Mouse (Mus musculus) kidney, postnatal 10 days (tissue): ENCODE results near the gene Ica1.

ENCODE experiments used
- DNase-seq: peaks from one replicate; pipeline ENCODE4 v3.0.0; 2021; ENCODE audit warnings: mixed read lengths

Ica1 gene

DNA sequence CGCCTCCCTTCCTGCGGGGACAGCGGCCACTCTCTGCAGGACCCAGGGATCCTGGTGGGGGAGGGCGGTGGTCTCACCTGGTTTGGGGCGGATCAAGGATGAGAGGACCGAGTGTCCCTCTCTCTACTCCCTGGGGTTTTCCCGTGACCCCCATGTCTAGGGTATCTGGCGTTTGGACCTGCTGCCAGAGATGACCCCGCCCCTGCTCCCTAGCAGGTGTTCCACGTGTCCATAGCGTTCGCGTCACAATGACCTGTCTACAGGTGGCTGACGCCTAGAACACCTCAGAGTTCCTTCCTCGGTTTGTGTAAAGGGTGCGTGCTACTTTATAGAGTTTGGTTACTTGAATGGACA, at the start of gene Ica1:
Gene Ica1, minus strand, starts transcription at position 193 of the 354 bp plus-strand sequence.
- DNase-seq: no peak

DNA sequence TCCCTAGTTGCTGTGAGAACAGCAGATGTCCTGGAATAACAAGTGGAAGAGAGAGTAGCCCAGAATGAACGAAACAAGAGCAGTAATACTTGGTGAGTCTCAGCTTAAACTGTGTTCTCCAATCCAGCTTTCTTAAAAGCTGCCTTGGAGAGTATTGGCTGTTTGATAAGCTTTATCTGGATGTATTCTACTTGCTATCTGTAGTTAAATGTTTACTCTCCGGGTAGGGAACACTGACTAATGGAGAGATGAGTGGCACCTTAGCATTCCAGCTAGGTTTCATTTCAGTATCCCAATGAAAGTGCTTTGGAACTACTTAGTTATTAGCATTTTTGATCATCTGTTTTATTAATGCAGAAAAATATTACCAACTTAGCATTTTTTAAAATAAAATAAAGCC, 41.6 kb upstream of the Ica1 start:
- no peak for DNase-seq

DNA sequence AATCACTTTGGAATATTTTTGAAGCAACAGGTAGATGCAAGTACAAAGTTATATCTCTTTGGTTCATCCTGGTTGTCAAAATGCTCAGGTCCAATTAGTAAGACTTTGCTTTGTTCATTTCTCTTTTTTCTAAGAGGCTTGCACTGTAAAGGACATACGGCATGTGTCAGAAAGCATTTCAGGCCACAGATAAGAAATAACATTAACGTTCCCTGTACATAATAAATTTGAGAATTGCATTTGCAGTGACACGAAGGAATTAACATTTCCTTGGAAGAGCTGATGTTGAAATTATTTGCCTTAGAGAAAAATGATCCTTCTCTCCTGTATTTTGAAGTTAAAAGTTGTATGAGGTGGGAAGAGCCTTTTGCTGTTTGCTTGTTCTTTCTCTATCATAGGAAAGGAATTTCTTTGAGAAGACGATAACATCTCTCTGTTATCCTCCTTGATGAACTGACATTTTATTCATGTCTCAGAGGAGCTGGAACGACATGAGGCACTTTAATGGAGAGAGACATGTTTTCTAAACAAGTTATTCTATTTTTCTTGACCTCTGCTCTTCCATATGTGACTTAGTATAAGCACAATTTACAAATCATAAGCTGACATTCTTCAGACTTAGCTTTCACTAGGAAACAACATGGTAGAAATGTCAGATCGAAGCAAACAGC, 36.2 kb upstream of the Ica1 start:
- DNase-seq: no peak

DNA sequence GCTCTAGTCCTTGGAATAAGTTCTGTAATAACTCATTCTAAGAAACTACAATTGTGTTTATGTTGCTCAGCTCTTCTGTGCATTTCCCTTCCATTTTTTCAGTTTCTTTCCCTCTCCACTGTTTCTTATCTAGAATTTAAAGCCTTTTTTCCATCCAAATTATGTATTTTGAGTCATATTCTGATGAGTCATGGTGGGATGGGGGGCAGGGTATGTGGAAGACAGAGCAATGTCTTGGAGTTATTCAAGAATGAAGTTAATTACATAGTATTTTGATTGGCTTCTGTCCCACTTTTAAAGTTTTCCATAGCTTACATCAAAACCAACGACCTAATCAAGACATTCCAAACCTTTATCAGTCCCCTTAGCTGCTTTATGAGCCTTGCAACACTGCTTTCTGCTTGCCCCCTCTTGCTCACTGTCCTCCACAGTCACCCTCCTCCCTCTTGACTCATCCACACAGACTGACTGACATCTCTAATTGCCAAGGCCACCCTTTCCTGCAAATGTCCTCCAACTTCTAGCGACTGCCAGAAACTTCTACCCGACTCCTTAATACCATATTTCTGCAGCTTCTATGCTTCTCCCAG, 24.4 kb upstream of the Ica1 start:
- peak; percentile 12 for DNase-seq

DNA sequence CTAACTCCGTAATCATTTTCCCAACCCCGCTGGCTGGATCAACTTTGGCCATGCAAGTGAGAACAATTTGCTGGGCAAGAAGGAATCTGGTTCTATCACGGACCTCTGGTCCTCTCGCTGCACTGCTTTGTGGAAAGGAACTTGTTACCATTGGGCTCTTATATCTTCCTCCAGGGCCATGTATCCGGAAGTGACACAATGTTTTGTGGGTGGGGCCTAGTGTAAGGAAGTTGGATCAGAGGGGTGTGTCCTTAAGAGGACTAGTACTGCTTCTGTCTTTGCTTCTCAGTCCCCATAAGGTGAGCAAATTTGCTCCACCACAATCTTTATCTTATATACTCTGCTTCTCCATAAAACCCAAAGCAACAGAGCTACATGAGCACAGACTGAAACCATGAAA, 14.1 kb upstream of the Ica1 start:
- no peak for DNase-seq

DNA sequence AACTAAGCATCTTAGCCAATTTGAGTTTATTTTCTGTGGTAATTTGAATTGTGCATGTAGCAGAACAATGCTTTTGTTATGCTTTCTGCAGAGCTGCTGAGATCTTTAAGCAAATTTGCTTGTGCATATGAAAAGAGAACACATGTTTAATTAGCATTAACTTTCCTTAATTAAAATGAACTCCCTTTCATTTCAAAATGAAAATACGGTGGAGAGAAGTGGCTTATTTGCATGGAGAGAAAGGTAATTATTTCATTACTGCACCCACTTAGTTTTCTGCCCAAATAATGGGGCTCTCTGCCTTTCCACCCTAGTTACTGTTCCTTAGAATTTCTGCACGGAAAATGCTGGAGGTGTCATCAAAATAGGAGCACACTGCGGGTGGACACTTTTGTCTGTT, 13.5 kb upstream of the Ica1 start:
- no peak for DNase-seq

DNA sequence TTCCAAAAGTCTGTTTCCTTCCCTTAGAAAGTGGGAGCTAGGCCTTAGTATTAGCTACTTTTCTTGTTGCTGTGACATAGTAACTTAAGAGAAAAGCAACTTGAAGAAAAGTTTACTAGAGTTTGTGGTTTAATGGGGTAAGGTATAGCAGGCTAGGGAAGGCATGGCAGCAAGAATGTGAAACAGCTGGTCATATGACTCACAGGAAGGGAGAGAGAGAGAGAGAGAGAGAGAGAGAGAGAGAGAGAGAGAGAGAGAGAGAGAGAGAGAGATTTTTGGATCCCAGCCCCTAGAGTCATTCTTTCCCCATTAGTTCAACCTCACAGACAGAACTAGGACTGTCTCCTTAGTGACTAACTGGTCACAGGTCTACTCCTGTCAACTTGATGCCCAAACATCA, 2.3 kb upstream of the Ica1 start:
- no peak for DNase-seq

DNA sequence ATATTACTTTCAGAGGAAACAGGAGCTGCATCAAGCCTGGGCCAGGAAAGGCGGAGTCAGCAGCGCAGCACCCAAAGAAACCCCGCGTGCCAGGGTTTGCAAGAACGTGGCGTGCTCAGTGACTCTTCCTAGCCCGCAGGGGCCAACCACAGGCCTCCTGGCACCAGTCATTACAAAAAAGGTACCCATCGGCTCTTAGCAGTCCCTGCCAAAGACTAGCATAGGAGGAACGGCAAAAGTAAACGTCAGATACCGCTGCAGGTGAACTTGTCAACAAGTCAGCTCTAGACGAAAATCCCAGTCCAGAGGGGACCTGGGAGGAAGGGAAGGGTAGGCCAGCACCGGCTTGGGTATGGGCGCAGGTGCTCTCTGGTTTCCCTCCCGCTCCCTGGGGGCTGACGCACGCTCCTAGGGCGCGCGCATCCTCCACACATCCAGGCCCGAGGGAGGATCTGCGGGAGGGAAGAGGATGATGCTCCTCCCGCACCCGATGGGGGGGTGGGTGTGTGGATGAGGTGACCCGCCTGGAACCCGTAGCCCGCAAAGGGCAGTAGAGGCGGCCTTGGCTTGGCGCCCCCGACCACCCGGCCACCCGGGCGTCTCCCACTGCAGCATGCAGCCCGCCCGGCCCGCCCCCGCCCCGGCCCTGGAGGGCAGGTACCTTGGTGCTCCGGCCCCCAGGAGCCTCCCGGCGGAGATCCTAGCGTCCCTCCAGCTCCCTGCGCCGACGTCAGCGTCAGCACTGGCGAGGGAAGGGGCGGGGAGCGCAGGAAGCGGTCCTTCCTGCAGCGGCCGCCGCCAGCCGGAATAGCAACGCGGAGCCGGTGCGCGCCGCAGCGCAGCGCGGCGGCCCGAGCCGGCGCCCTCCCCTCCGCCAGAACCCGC, 635 bp downstream of the Ica1 start:
- peak; percentile 85 for DNase-seq

DNA sequence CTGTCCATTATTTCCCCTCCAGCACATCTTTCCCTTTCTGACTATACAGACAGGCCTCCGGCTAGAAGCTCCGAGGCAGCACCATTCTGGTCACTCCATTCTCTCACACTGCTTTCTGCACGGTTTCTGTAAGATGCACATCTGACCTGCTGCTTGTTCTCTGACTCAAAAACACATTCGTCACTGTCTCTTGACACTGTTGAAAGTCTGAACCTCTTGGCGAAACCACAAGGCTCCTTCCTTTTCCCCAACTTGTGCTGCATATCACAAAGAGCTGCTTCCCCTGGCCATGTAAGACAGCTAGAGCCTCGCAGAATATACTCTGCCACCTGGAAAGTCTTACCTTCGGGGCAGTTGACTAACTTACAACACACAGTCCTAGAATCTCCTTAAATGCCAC, 6.7 kb downstream of the Ica1 start:
- DNase-seq: no peak

DNA sequence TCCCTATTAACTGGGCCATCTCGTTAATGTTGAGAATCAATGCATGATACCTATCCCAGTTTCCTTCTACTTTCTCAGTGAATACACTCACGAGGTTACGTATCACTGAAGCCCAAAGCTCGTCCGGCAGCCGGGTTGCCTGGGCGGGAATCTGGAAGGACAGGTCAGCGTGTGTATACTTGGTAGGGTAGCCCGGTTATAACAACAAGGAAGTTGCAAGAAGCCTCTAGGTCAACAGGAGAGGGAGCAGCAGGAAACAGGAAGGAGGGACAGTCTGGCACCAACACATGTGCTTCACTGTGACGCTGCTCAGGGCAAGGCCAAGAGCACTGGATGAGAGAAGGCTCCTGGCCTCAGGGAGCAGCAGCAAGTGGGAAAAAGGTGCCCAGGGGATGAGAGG, 7.9 kb downstream of the Ica1 start:
- DNase-seq: peak; percentile 36

DNA sequence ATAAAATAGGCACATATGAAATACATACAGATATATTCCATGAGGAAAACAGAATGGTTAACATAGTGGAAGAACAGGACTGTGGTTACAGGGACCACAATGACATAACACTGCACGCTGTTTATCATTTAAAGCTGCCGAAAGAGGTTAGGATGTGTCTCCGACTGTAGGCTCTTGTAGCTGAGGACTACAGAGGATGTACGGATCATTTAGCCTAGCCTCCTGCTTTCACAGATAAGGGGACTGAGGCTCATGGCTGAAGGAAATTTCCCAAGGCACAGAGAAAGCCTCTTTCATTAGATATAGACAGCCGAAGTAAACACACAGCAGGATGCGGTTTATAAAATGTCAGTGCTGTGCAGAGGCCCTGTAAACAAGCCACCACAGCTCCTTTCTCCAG, 8.5 kb downstream of the Ica1 start:
- DNase-seq: no peak

DNA sequence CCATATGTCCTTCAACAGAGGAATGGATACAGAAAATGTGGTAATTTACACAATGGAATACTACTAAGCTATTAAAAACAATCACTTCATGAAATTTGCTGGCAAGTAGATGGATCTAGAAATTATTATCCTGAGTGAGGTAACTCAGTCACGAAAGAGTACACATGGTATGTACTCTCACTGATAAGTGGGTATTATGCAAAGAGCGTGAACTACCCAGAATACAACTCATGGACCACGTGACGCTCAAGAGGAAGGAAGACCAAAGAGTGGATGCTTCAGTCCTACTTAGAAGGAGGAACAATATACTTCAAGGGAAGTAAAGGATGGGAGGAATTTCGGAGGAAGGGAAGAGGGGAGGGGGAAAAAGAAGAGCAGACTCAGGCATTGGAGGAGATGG, 11.6 kb downstream of the Ica1 start:
- no peak for DNase-seq

DNA sequence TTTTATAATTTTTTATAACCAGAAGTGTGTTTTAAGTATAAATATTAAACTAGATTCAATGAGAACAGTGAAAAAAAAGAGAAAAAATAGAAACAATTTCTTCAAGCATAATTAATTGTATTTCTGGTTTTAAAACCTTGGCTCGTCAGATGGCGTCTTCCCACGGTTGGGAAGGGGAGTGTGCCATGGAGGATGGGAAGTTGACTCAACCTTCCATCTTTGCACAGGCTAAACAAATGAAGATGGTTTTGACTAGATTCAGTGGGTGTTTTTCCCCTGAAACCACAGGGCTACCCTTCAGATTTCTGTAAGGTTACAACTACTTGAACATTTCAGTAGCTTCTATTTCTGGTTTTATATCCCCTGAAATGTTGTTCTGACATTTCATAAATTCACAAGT, 12.5 kb downstream of the Ica1 start:
- DNase-seq: no peak

DNA sequence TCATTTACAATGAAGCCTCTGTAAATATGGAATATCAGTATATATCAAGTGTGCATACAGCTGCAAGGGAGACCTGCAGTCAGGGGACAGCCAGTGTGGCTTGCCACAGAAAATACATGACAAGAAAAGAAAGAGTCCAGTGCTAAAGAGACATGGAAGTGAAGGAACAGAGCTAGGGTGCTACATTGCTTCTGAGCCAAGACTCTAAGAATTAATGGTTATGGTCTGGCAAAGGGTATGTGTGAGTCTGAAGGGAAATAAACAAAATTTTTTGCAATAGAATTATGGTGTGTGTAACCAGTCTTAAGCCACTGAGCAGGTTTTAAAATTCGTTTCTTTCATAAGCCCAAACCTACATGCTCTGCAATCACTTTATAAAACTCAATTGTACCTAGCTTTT, 13.2 kb downstream of the Ica1 start:
- no peak for DNase-seq

DNA sequence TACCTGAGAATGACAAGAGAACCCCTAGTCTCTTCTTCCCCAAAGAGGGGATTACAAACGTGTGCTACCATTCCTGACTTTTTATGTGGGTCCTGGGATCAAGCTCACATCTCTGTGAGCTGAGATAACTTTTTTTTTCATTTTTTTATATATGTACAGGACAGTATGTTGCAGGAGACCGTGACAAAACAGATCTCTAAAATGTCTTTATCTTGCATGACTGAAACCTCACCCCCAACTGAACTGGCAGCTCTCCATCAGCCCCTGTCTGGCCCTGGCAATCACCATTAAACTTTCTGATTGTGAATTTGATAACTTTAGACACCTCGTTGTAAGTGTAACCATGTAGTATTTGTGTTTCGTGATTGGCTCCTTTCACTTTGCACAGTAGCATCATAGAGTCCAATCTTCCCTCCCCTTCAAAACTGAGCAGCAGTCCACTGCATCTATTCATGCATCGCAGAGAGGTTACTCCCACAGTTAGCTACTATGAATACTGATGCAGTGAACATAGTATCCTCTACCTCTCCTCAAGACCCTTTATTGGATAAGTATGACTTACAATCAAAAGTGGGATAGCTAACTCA, 17.5 kb downstream of the Ica1 start:
- no peak for DNase-seq

DNA sequence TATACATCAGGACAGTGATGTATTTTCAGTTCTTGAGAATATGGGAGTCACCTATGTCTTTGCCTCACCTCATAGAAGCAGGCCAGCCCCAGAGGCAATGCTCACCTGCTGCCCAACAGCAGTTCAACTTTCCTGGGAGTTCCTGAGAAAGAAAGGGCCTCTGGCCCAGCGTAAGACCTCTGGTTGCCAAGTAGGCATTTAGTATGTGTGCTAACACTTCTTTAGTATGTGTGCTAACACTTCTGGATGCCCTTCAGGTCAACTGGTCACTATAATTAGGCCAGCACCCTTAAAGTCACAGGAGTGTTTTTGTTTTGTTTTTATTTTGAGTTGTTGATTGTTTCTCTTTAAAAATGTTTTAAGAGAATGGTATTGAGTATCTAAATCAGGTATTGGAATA, 18.4 kb downstream of the Ica1 start:
- DNase-seq: no peak

DNA sequence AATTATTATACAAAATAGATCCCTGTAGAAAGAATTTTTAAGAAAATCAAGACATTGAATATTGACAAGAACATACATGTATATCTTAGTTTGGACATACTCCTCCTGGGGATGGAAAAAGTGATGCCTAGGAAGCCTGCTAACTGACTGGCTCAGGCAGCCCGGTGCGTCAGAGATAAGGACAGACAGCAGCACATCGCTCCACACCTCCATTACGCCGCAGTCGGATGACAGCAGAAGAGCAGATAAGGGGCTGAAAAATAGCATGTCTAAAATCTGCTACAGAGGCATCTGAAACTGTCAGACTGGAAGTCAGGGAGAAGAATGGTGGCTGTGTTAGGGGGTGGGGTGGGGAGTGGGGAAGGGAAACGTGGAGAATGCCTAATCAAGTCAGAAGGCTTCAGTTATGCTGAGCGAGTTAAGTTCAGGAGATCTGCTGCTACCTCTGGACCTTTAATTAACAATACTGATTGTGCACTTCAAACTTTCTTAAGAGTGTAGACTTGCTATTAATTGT, 22.5 kb downstream of the Ica1 start:
- no peak for DNase-seq

DNA sequence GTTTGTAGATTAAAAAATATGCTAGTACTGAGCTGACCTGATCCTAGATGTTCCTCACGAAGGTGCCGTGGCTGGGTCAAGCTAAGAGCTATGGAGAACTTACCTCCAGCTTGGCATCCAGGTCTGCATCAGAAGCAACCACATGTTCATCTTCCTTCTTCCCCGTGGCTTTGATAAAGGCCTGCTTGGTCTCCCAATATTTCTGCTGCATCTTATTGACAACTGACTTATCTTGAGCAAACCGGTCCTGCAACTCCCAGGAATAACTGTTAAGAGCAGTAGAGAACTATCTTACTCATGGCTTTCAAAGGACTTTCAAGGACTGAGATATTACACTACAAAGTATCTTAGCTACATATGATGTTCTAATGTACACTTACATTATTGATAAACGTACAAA, 23.8 kb downstream of the Ica1 start:
- no peak for DNase-seq

DNA sequence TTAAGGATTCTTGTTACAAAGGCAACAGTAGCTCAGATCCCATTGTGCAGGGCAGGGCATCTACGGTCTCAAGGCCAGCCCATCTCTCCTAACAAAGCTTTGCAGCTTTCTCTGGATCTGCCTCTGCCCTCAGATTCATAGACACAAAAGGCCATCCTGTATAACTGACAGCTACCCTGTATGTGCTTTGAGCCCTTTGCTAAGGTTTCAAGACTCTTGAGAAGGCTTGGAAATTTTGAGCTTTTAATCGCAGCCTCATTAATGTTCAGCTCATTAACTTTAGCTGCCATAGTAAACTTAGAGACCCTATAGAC, 24.6 kb downstream of the Ica1 start:
- DNase-seq: no peak

DNA sequence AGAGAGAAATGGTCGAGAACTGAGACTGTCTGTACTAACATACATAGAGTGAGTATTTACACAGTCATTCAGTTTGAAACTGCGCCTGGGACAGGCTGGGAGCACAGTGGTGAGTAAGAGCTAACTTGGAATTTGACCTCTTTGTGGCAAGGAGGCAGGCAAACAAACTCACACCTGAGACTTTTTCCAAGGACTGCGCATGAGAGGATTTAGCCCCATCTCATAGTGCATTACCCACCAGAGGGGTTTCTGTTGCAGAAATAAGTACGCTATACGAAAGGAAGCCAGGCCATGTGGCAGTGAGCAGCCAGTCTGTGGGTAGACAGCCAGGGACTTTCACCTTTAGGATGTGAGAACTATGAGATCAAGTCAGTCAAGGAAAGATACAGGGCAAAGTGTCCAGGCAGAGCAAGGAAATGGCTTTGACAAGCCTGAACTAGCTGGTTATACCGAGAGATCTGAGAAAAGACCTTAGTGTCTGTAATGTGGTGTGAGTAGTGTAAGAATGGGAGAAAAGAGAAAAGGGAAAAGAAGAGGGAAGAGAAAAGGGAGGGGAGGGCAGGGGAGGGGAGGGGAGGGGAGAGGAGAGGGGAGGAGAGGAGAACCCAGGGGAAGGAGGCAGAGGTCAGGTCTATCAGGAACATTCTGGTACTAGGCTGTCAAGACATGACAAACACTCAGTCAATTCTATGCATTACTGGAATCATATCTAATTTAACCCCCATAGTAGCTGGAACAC, 25.1 kb downstream of the Ica1 start:
- DNase-seq: no peak

DNA sequence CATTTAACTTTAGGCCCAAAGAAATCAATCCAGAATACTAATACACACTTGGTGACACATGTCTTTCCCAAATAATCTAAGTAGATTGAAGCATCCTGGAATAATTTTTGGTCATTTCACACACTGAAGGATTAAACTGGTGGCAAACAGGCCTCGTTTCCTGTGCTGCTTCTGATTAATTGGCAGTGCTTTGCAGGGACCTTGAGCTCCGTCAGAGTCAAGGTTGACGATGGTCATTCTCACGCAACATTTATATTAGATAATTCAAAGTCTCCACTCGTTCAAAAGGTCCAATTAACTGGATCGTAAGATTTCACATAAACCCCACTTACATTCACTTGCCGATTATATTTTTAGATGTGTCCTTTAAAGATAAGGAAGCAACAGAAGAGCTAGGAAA, 33.4 kb downstream of the Ica1 start:
- DNase-seq: no peak

DNA sequence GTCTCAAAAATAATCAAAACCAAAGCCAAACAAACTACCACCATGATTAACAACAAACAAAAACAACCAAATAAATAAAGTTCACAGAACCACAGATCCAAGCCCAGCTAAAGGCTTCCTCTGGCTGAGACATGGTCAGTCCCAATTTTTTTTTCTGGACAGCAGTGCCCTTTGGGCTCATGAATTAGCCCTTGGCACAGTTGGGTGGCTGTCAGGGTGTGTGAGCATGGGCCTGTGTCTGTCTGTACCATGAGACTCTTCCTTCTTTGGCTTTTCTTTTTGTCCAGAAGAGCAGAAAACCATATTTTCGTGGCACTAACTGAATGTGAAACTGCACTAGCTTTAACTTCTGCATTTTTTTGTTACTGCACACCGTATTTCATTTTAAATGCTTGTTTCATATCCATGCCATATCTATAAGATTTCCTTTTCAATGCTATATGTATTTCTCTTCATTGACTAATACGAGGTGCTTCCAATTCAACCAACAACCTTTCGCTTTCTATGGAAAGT, 34.0 kb downstream of the Ica1 start:
- no peak for DNase-seq

DNA sequence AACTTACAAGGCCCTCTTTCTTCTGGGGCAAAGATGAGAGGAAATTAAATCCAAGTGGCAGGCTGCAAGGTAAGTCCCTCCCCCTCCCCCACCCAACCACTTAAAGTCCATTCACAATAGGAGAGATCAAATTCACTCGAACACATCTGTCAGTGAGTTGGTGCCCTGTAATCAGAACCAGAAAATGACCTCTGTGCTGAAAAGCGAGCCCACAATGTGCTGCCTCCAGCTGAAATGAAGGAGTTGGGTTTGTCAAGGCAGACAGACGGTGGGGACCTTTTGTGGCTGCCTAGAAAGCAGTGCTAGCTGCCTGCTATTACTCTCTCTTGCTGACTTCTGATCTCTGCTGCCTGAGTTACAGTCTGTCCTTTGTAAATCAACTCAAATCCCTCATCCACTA, 35.8 kb downstream of the Ica1 start:
- no peak for DNase-seq
